Mouse (Mus musculus): ENCODE data around the gene Acacb. TPM values are rescaled to one million over a fixed set of nuclear protein-coding genes. Genes with fewer than 3 reads are reported as not detected.

Acacb gene
- total RNA-seq, 1 experiment = 10.5 TPM

GRCm38 (mm10) chr5:114269499-114269898, 123.2 kb downstream of the Acacb start:
- in situ Hi-C loops (cut with MboI; ENCODE audit: low sequenced_read_pairs in 2 of 2, unreplicated experiment in 2 of 2) = no loop called here
- no peaks in the 10 kb centered on the region for H3K36me3 ChIP-seq (ENCODE audit: control insufficient read depth, insufficient read depth, low read length, poor library complexity, severe bottlenecking)
- H3K9ac ChIP-seq (ENCODE audit: insufficient read depth, low read depth, low read length, poor library complexity, severe bottlenecking) = no peak overlapping the region
- H3K9me3 ChIP-seq (ENCODE audit: control insufficient read depth, insufficient read depth, low read depth, low read length) = no peaks in the 10 kb centered on the region
- TF ChIP-seq ZC3H11A (IDR thresholded peaks at IDR 0.05; ENCODE audit: borderline replicate concordance, low read depth, low read length) = no peak
- no peak for TF ChIP-seq ZNF384 (IDR thresholded peaks at IDR 0.05; ENCODE audit: low read depth, low read length)
- TF ChIP-seq MAFK (IDR thresholded peaks at IDR 0.05; ENCODE audit: insufficient read depth, low read depth, low read length) = no peak
- no peak for TF ChIP-seq HCFC1 (IDR thresholded peaks at IDR 0.05; ENCODE audit: borderline replicate concordance, insufficient read depth, low read length)
- no peak for TF ChIP-seq CHD2 (IDR thresholded peaks at IDR 0.05; ENCODE audit: low read depth, low read length)
- DNase-seq (ENCODE audit: low read depth, low spot score) = no peak
- no peak overlapping the region for H3K27ac ChIP-seq (ENCODE audit: insufficient read depth, low read depth, low read length, poor library complexity, severe bottlenecking)
- peaks cover 0 to 2% of the 10 kb centered on the region in 2 experiments; a peak in 1 of 4 replicates for H3K4me1 ChIP-seq (ENCODE audit: control insufficient read depth in 2 of 2, insufficient read depth in 2 of 2, low read length in 2 of 2, poor library complexity in 1 of 2)
- no peak overlapping the region for H3K4me3 ChIP-seq (ENCODE audit: insufficient read depth in 1 of 2, low read depth in 1 of 2, low read length in 2 of 2, poor library complexity in 1 of 2, severe bottlenecking in 1 of 2)

- H3K27ac ChIP-seq (ENCODE audit: insufficient read depth, low read depth, low read length, poor library complexity, severe bottlenecking) = no peak overlapping the region
- TF ChIP-seq ZNF384 (IDR thresholded peaks at IDR 0.05; ENCODE audit: low read depth, low read length) (no peak), MAFK (IDR thresholded peaks at IDR 0.05; ENCODE audit: insufficient read depth, low read depth, low read length) (no peak), ZC3H11A (IDR thresholded peaks at IDR 0.05; ENCODE audit: borderline replicate concordance, low read depth, low read length) (no peak), CHD2 (IDR thresholded peaks at IDR 0.05; ENCODE audit: low read depth, low read length) (no peak), HCFC1 (IDR thresholded peaks at IDR 0.05; ENCODE audit: borderline replicate concordance, insufficient read depth, low read length) (no peak)
- DNase-seq (ENCODE audit: low read depth, low spot score) = no peak
- in situ Hi-C loops (cut with MboI; ENCODE audit: low sequenced_read_pairs in 2 of 2, unreplicated experiment in 2 of 2) = no loop called here
- H3K4me1 ChIP-seq (ENCODE audit: control insufficient read depth in 2 of 2, insufficient read depth in 2 of 2, low read length in 2 of 2, poor library complexity in 1 of 2) = peaks cover 0 to 3% of the 10 kb centered on the region in 2 experiments; a peak in 1 of 4 replicates
- H3K9ac ChIP-seq (ENCODE audit: insufficient read depth, low read depth, low read length, poor library complexity, severe bottlenecking) = no peak overlapping the region
- no peak overlapping the region for H3K4me3 ChIP-seq (ENCODE audit: insufficient read depth in 1 of 2, low read depth in 1 of 2, low read length in 2 of 2, poor library complexity in 1 of 2, severe bottlenecking in 1 of 2)
- no peaks in the 10 kb centered on the region for H3K9me3 ChIP-seq (ENCODE audit: control insufficient read depth, insufficient read depth, low read depth, low read length)
- H3K36me3 ChIP-seq (ENCODE audit: control insufficient read depth, insufficient read depth, low read length, poor library complexity, severe bottlenecking) = no peaks in the 10 kb centered on the region
These were observed 123.6 kb downstream of the Acacb start for GRCm38 (mm10) chr5:114269984-114270383.

DNA sequence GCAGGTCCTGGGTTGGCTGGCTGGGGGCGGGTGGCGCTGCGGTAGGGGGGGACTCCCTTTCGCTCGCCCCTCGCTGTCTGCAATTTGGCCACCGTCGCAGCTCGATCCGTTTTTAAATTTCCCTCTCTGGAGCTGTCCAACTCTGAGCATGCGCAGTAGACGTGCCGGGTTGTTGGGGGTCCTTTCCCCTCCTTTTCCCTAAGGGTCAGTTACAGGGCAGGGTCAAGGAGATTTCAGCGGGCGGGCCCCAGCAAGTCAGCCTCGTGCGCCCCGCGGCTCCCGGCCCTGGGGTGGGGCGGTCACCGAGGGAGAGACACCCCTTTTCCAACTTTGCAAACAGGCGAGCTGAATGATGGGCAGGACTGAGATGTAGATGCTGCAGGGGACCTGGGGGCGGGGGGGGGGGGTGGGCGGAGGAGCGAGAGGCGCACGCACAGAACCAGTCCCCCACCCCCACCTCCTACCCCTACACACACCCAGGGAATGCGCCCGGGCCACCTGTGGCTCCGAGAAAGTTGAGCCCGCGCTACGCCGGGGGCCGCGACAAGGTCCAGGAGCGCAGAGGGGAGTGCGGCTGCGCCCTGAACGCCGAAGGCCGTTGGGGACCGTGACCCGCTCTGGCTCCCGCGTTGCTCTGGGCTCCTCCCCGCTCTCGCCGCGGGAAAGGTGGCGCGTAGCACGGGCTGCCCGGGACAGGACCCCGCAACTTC, 127.5 kb downstream of the Acacb start, which contains the start of gene Foxn4:
Gene Foxn4, minus strand, starts transcription at position 115 of the 710 bp plus-strand sequence.
- Histone ChIP-seq H3K9ac (ENCODE audit: insufficient read depth, low read depth, low read length, poor library complexity, severe bottlenecking) (peak within 1 kb of the TSS; percentile 83), H3K27ac (ENCODE audit: insufficient read depth, low read depth, low read length, poor library complexity, severe bottlenecking) (peak within 1 kb of the TSS; percentile 45; the same call in 1 of the 2 replicates), H3K4me1 (ENCODE audit: control insufficient read depth in 2 of 2, insufficient read depth in 2 of 2, low read length in 2 of 2, poor library complexity in 1 of 2) (peaks cover 0 to 5% of the 10 kb centered on the region in 2 experiments; a peak in 2 of 4 replicates), H3K36me3 (ENCODE audit: control insufficient read depth, insufficient read depth, low read length, poor library complexity, severe bottlenecking) (no peaks in the 10 kb centered on the region), H3K4me3 (ENCODE audit: insufficient read depth in 1 of 2, low read depth in 1 of 2, low read length in 2 of 2, poor library complexity in 1 of 2, severe bottlenecking in 1 of 2) (peak within 1 kb of the TSS; percentile 76 to 93), H3K9me3 (ENCODE audit: control insufficient read depth, insufficient read depth, low read depth, low read length) (no peaks in the 10 kb centered on the region)
- DNase-seq (ENCODE audit: low read depth, low spot score) = peak; percentile 58
- TF ChIP-seq ZC3H11A (IDR thresholded peaks at IDR 0.05; ENCODE audit: borderline replicate concordance, low read depth, low read length) (no peak), MAFK (IDR thresholded peaks at IDR 0.05; ENCODE audit: insufficient read depth, low read depth, low read length) (no peak), ZNF384 (IDR thresholded peaks at IDR 0.05; ENCODE audit: low read depth, low read length) (no peak), HCFC1 (IDR thresholded peaks at IDR 0.05; ENCODE audit: borderline replicate concordance, insufficient read depth, low read length) (no peak), CHD2 (IDR thresholded peaks at IDR 0.05; ENCODE audit: low read depth, low read length) (no peak)
- in situ Hi-C loops (cut with MboI; ENCODE audit: low sequenced_read_pairs in 2 of 2, unreplicated experiment in 2 of 2) = no loop called here

- H3K36me3 ChIP-seq (ENCODE audit: control insufficient read depth, insufficient read depth, low read length, poor library complexity, severe bottlenecking) = no peaks in the 10 kb centered on the region
- TF ChIP-seq CHD2 (IDR thresholded peaks at IDR 0.05; ENCODE audit: low read depth, low read length) (no peak), HCFC1 (IDR thresholded peaks at IDR 0.05; ENCODE audit: borderline replicate concordance, insufficient read depth, low read length) (no peak), MAFK (IDR thresholded peaks at IDR 0.05; ENCODE audit: insufficient read depth, low read depth, low read length) (no peak), ZC3H11A (IDR thresholded peaks at IDR 0.05; ENCODE audit: borderline replicate concordance, low read depth, low read length) (no peak), ZNF384 (IDR thresholded peaks at IDR 0.05; ENCODE audit: low read depth, low read length) (no peak)
- no peak overlapping the region for H3K9ac ChIP-seq (ENCODE audit: insufficient read depth, low read depth, low read length, poor library complexity, severe bottlenecking)
- DNase-seq (ENCODE audit: low read depth, low spot score) = no peak
- no peak overlapping the region for H3K27ac ChIP-seq (ENCODE audit: insufficient read depth, low read depth, low read length, poor library complexity, severe bottlenecking)
- H3K9me3 ChIP-seq (ENCODE audit: control insufficient read depth, insufficient read depth, low read depth, low read length) = no peaks in the 10 kb centered on the region
- in situ Hi-C loops (cut with MboI; ENCODE audit: low sequenced_read_pairs in 2 of 2, unreplicated experiment in 2 of 2) = no loop called here
- H3K4me1 ChIP-seq (ENCODE audit: control insufficient read depth in 2 of 2, insufficient read depth in 2 of 2, low read length in 2 of 2, poor library complexity in 1 of 2) = peaks cover 0 to 5% of the 10 kb centered on the region in 2 experiments; a peak in 2 of 4 replicates
- H3K4me3 ChIP-seq (ENCODE audit: insufficient read depth in 1 of 2, low read depth in 1 of 2, low read length in 2 of 2, poor library complexity in 1 of 2, severe bottlenecking in 1 of 2) = no peak overlapping the region
These were observed 129.0 kb downstream of the Acacb start for GRCm38 (mm10) chr5:114275339-114275738.
